Mouse (Mus musculus) spleen, adult 2 months (tissue): ENCODE measurements at regions not wholly inside any gene's neighbourhood (a gene's known extent, or its start where the extent isn't known, plus 50 kb on each side); places are given as distances from the start of the nearest gene placed in this dataset.

Experiments used
- CTCF ChIP-seq: fragments of 200-500 bp; IDR thresholded peaks from 2 replicates; pipeline ENCODE4 v1.5.1; 2011; ENCODE audit warnings: mild to moderate bottlenecking, inconsistent platforms; ENCODE audit not compliant: insufficient read depth, insufficient read length, insufficient replicate concordance; ENCODE audit errors: extremely low read depth
- POLR2A ChIP-seq: fragments of 200-500 bp; IDR thresholded peaks from 2 replicates; pipeline ENCODE4 v1.6.1; 2011; ENCODE audit warnings: low read depth, low read length, inconsistent platforms

DNA sequence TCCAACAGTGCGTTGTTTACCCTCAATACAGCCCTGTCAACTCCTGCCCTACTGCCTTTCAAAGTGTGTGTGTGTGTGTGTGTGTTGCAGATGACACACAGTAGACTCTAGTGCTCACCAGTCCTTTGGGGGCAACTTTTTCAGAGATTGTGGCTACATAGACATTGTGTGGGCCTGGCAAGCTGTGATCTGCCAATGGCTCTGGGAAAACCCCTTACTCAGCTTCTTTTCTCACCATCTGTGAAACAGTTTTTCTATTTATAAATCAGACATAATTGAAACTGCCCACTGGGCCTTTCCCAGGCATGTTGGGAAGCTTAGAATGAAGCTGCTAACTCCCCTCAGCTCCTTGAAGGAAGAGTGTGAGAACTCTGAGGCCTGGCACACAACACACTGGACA lies 369.7 kb upstream of the Fam92a start:
- no peak for TF ChIP-seq CTCF
- no peak for TF ChIP-seq POLR2A
